Mouse (Mus musculus) CD4-positive, CD25-positive, alpha-beta regulatory T cell (primary cell): Measurements from ENCODE around the gene Oprd1. TPM values are rescaled to one million over a fixed set of nuclear protein-coding genes. Genes with fewer than 3 reads are reported as not detected.

ENCODE experiments used
- polyA plus RNA-seq: library from polyadenylated mRNA; unstranded; fragments of 100-300 nt; shearing (Covaris generic); gene quantifications from one replicate; pipeline ENCODE4 v1.2.1, GENCODE M21; 2017

Gene Oprd1
- not detected for polyA plus RNA-seq

GRCm38 (mm10) chr4:132144080-132144841 lies at the start of gene Oprd1:
Oprd1 (minus strand) TSS chr4:132144486.

GRCm38 (mm10) chr4:132074933-132075769 lies 69.1 kb downstream of the Oprd1 start, which contains the start of gene Epb41:
Epb41 (minus strand) TSS chr4:132075321.

GRCm38 (mm10) chr4:132074077-132074932 lies 70.0 kb downstream of the Oprd1 start, which contains the start of gene Gm10300:
Gm10300 (plus strand) TSS chr4:132074697.

Other genes starting within 250 kb of the Oprd1 start
- gene Tmem200b, start 222.7 kb downstream of the Oprd1 start, polyA plus RNA-seq: not detected
- 0.11 TPM for gene Gm10300, start 69.8 kb downstream of the Oprd1 start, polyA plus RNA-seq
- 77.1 TPM for gene Epb41, start 69.2 kb downstream of the Oprd1 start, polyA plus RNA-seq
- 124 TPM for gene Ythdf2, start 67.8 kb upstream of the Oprd1 start, polyA plus RNA-seq
- gene Gmeb1, start 117.1 kb upstream of the Oprd1 start, polyA plus RNA-seq: 6.3 TPM
- gene Taf12, start 129.9 kb upstream of the Oprd1 start, polyA plus RNA-seq: 80.0 TPM
- 0.24 TPM for gene Rab42, start 158.9 kb upstream of the Oprd1 start, polyA plus RNA-seq
- gene Trnau1ap, start 185.1 kb upstream of the Oprd1 start, polyA plus RNA-seq: 78.8 TPM
- gene Rcc1, start 209.1 kb upstream of the Oprd1 start, polyA plus RNA-seq: 28.4 TPM